Mouse (Mus musculus) c-Kit-positive CD71-positive TER-119-negative erythroid progenitor cells, embryonic 14.5 days (primary cell): ENCODE measurements at regions not wholly inside any gene's neighbourhood (a gene's known extent, or its start where the extent isn't known, plus 50 kb on each side); places are given as distances from the start of the nearest gene placed in this dataset.

Experiments used
- DNase-seq: peaks from one replicate; pipeline ENCODE4 v3.0.0-alpha.2; 2013; ENCODE audit warnings: low read depth

DNA sequence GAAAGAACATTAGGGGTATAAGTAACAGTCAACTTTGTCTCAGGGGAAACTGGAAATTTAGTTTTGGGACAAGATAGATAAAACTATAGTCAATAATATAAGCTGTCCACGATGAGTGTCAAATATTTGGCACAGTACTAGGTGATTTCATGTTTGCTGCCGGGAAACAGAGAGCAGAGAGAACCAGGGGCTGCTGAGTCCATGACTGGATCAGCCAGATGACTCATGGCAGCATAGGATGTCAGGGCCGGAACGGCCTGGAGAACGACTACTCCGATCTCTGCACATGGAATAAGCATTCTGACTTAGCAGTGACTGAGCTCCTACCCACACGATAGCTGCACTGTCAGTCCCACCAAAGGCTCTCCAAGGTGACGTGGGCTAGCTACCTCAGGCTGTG is 197.6 kb upstream of the Bmper start:
- DNase-seq, result no peak

DNA sequence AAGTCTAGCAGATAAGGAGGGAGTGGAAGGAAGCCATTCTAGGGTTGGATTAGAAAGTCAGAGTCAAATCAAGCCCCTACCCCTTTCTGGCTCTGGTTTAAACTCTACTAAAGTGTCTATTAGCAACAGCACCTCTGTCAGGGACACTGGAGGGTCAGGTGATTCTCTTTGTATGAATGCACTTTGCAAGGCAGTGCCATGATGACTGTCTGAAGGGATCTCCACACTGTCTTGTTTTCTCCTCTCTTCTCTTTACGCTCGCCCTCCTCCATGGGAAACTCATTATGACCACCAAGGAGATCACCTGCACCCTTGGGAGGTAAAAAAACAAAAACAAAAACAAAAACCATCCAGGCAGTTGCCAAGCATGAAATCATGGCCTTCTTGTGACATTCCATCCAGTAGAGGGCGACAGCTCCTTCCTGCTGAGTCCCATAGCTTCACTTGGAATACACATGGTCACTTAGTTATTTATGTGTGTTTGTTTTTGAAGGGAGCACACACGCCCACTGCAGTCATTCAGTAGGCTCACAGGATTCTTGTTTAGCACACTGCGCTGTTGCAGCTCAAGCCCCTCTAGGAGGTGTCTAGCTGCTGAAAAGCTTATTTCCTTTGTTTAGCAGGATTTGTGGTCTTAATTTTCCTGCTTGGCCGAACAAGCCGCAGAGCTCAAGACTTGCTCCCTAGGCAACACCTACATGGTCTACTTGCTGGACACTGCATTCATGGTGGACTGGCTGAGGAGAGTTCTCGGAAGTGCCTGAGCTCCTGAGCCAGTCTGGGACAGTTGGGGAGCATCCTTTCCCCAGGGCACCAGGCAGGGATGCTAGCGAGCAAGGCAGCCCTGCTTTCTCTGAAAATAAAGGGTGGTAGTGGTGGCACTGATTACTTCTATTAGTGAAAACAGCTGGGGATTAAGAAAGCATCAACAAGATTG is 195.2 kb upstream of the Bmper start:
- peak; percentile 9 for DNase-seq

DNA sequence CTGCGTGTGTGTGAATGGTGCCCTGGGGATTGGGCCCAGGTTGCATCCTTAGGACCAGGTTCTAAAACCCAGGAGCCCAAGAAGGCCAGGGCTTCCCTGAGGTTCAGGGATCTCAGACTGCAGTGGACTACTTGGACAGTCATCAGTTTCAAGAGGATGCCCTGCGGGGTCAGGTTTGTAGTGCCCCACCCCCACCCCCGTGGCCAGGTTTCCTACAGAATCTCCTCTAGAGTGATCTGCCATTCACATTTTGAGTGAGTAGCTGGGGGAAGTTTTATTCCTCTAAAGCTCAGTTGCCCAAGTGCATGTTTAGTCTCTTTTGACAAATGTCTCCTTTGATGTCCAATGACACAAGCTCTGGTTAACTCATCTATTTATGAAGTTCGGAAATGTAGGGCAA is 193.5 kb upstream of the Bmper start:
- DNase-seq, result no peak

DNA sequence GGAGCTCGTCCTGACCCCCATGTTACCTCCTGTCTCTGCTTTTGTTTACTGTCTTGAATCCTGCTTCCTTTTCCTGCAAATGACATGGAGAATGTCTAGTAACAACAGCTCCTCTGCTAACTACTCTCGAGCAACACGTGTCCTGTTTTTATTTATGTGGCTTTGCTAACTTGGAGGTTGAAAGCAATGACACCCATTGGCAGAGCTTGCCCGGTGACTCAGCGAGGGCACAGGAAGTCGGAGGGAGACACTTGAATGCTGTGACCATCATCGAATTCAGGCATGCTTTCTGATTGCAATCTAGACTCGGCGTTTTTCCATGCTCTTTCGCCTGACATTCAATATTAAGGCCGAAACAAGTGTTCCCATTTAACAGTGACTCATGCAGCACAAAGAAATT is 192.7 kb upstream of the Bmper start:
- no peak for DNase-seq

DNA sequence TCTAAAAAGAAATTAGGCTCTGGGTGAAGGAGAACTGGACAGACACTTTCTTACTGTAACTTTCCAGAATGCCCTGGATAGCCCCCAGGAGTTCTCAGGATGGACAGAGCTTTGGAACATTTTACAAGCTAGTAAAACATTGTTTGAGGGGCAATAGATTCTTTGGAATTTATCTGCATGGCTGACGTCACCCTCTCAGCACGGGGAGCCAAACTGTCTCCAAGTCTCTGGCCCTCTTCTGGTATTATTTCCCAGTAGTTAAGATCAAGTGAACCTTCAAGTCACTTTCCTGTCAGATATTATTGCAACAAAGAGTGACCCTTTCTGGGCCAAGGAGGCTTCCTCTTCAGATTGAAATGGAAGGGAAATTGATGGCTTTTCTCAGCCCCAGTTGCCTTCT is 192.3 kb upstream of the Bmper start:
- no peak for DNase-seq

DNA sequence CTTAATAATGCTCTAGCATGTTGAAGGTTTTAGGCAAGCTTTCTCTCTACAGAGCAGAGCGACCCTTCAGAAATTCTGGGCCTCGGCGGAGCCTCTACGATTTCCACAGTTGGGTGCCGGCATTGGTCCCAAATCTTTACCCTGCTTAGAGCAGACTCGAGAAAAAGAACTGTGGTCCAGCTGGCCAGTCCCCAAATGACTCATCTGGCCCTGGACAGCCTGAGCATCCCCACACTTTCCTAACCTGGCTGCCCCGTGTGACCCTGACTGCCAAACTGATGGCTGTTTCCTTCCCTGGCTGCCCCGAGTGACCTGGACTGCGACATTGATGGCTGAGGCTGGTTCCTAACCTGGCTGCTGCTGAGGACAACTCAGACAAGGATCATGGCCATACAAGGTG is 191.0 kb upstream of the Bmper start:
- DNase-seq, result no peak

DNA sequence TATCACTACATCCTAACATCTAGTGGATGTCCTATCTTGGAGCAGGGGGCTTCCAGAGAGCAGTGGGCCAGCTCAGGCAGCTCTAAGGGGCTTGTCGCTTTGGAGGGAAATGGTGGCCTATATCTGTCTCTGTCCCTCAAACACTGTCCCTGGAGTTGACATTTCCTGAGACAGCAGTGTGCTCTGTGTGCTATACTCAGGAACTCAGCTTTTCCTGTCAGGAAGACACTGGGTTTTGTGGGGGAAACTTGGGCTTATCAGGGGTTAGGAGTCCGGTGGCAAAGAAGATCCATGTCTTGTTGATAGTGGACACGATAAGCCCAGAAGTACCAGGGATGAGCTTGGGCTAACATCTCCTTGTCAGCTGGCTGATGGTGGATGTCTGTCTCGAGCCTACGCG is 187.6 kb upstream of the Bmper start:
- no peak for DNase-seq

DNA sequence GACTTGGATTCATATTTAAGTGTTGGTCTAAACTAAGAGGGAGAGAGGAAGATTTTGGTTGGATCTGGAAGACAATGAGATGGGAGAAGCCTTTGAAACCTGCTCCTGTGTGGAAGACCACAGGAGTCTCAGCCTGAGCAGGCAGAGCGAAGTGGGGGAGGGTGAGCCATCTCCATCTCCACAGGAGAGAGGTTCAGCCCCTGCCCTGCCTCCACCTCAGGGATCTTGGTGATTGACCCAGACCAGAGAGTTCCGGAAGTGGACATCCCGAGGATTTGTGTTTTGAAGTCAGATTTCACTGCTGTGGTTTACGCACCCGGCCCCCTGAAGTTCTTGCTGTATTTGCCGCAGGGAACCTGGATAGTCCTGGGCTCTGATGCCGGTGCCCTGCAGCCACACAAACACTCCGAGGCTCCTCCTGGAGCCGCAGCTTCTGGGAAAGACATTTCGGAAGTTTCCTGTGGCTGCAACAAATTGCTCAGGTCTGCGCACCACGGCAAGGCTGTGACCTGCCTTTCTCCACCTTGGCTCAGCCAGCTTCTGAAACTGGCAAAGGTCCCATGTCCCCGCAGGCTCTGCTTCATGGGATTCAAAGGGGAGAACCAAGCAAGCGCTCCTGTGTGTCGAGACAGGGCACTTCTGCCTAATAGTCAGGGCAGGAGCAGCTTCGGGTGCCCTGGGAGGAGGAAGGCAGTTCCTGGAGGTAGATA is 186.8 kb upstream of the Bmper start:
- DNase-seq, result no peak

DNA sequence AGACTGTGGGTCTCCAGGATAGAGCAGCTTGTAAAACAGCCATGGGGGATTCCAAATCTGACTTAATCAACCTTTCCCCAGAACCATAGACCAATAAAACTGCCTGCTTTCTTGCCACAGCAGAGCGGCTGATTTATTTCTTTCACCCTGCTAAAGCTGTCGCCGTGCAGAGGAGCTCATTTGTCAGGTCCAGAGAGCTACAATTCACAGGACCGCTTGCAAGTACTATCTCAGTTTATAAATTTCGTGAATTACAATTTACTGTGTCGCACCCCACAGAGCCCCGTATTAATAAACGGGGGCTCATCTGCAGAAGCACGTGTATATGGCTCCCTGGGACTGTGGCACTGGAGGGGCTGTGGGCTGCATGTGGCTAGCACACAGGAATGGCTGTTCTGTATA is 185.4 kb upstream of the Bmper start:
- no peak for DNase-seq

DNA sequence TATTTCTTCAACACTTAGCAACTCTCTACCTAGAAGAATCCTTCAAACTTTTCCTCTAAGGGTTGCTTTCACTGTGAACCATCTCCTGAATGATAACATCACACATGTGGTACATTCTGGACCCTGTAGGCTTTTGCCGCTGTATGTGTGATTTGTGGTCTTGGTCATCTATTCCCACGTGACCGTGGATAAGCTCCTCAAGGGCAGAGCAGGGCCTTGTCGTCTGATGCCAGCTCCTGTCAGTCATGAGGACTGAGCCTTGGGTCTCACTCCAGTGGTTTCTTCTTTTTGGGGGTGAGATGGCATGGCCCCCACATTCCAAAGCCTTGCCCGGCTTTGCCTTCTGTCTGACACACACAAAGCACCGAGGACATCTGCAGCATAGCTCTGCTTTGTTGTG is 183.3 kb upstream of the Bmper start:
- DNase-seq, result no peak

DNA sequence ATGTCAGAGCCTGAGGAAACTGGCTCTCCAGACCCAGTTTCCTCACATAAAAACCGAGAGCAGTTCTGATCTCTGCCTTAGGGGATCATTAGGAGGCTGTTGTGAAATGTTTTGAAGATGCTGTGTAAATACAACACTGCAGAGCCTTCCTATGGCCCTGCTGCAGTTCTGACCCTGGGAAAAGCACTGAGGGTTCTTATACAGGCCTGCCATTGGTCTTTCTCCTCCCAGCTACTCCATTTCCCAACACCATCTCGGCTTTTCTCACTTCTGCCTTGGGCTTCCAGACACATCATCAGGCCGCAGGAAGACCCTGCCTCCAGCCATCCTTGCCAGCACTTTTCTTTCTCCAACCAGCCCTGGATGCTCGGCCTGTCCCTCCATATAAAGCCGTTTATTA is 181.9 kb upstream of the Bmper start:
- DNase-seq, result no peak

DNA sequence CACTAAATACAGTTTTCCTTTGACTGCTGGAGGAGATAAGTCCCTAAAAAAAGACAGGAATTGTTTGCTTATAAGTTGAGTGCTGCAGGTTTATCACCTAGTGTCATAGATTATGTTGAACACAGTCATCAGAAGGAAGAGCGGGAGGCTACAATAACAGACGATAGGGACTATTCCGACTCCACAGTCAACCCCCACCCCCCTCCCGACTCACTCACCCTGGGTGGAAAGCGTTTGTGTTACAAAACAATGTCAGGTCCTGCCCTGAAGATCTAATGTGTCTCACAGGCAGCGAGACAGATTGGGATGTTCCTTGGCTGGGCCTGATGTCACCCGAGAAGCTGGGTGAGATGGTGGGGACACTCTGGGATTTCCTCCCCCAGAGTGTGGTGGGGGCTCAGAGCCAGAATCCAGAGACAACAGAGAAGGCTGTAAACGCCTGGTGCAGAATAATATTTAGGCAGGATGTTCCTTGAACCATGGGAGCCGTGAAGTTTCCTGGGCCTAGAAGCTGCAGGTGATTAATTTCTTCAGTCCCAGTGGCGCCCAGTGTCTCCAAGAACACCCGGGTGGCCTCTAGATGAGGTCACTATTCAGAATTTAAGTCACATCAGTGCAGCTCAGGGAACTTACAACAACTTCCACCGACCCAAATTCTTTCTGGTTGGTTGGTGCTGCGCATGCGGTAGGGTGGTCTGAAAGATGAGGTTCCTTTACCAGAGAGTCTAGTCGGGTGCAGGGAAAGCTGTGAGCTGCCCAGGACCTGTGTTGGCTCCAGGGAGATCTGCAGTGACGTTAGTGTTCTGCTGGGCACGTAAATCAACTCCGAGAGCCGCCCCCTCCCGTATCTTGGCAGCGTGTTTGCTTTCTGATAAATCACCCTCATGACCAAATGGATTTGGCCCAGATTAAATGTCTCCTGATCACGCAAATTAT is 181.1 kb upstream of the Bmper start:
- DNase-seq, result no peak

DNA sequence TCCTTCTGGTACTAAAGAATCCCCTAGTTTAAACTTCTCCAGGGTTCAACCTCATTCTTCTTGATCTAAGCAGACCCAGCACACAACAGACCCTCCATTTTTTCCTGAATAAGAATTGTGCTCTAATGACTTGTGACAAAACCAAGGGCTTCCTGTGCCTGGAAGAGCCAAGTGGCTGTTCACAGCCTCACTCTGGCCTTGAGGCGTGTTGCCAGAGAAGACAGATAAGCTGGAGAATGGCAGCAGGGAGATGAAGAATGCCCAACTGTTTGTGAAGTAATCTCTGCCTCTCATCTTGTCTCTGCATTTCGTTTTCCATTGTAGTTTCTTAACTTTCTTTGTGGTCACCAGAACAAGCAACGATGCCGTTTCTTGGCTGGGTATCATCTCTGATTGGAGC is 179.9 kb upstream of the Bmper start:
- no peak for DNase-seq

DNA sequence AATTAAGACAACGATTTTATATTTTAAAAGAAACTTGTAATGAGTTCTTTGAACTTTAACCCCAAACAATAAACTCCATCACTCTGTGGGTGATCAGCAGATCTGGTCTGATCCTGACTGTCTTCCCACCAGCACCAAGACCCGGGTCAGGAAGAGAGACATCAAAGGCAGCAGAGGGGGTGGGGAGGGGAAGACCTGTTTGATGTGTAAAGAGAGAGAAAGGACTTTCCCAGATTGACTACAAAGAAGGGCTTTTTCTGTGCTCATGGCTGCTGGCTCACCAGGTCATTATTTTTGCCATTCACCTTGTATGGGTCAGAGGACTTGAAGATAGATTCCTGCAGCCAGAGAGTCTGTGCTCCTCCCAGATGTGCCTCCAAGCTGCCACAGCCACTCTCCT is 177.4 kb upstream of the Bmper start:
- no peak for DNase-seq

DNA sequence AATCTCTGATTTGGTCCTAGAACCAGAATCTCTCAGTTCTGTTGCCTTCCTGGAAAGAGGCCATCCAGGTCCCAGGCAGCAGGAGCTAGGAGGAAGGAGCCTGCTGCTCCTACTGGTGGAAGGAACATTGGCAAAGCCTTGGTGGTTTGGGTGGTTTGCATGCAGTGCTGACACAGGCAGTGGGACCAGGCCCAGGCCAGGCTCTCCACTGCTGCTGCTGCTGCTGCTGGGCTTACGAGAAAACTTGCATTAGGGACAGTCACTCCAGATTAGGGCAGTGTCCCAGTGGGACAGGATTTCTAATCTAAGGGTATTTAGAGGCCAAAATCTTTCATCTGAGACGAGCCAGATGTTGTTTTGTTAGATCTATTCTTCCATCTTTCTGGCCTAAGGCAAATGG is 172.1 kb upstream of the Bmper start:
- DNase-seq, result no peak

DNA sequence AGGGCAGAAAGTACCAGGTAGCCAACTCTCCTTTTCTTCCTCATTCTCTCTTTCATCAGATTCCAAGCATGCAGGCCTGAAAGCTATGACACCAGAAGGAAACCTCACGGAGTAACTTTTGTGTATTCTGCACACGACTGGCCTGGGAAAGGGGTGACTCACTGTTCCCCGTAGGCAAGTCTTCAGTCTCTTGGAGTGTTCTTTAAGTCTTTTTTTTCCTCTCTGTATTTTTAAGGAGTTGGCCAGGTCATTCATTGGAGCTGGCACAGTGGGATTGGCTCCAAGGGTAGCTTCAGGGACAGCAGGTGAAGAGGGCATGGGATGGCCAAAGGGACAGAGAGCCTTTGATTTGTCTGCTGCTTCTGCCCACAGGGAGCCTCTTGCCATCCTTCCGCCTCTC is 163.3 kb upstream of the Bmper start:
- DNase-seq, result no peak

DNA sequence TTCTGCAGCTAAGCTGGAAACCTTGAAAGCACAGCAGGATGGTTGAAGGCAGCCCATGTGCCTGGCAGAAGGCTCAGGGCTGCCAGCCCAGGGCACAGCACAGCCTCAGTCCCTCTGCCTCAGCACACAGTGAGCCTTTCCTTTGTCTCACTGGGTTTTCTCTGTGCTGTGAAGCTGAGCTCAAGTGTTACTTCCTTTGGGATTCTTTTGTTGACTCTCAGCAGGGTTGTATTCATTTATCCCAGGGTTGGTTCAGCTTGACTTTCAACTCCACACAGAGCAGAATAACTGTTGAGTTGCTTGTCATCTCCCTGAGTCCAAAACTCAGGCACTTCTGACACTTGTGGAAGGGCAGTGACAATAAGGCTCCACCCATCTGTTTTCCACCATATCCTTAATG is 162.3 kb upstream of the Bmper start:
- no peak for DNase-seq

DNA sequence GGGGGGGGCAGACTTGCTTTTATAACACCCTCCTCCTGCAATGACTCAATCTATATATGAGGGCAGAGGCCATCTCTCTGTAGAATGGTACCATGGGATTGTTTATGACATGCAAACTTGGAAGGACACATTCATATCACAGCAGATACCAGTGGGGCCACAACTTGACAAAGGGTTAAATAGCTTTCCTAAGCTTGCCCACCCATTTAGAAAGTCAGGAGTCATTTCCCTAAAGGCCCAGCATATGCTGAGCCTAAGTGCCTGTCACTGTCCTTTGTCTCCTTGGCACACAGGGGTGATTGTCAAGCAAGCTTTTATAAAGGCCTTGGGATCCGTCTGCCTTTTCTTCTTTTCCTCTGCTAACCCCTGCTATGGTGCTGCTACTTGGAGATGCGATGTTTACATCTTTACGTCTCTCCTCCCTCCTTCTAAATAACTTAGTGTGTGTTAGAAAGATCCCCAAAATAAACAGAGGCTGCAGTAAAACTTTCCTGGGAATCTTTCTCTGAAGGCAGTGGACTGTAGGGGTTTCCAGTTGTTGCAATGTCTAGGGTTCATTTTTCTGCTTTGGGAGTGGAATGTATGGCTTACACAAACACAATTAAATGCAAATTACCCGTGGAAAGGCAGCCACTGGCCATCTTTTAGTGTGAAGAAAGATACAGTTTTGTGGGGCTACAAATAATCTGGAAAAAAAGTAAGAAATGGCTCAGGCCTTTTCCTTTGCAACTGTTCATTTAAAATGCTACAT is 161.5 kb upstream of the Bmper start:
- DNase-seq, result no peak

DNA sequence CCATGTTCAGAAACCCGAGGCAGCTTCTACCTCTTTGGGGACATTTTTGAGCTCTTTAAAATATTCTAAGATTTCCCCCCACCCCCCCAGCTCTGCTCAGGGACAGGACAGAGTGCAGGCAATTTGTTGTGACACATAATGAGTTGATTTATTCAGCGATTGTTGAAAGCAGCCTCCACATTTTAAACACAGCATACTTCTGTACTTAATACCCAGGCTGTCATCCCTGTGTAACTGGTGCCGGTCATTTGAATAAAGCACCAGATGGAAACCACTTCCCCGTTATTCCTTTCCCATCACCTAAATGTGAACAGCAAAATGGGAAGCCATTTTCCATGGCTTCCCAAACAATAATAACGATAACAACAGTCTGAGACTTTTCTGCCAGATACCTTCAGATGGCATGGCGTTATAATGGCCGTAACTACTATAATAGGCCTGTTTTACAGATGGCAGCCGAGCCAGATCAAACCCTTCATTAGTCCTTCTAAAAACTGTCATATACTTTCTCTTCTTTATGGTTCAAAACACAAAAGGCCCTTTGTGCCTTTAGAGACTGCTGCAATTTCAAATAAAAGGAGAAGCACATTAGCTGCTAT is 160.7 kb upstream of the Bmper start:
- DNase-seq, result no peak

DNA sequence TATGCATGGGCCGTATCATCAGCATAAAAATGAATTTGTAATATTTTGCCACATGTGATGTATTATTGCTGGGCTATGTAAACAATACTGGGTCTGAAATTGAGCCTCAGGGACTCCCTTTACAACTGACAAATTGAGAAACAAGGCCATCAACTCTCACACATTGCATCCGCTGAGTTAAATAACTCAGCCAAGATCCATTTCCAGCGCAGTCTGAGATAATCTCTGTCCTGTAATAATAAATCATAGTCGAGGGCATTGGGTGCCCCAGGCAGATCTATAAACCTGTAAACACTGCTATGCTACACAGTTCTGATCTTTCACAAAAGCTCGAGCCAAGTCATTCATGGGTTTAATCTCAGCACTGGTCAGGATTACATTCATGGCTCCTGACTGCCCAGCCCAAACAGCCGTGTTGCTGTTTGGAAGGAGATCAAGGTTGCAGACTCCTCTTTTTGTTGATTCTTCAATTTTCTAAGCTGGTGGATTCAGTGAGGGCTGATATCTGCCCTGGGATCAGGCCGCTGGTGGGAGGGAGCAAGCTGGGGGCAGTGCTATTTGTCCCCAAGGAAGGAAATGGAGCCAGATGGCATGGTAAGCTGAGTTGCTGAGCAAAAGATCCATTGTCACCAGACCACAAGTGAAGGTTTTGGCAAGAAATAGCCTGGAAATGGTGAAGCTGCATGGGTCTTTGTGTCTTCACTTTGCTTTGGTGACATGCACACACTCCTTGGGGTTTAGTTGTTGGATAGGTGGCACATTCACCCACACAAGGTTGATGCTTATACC is 160.0 kb upstream of the Bmper start:
- DNase-seq, result no peak

DNA sequence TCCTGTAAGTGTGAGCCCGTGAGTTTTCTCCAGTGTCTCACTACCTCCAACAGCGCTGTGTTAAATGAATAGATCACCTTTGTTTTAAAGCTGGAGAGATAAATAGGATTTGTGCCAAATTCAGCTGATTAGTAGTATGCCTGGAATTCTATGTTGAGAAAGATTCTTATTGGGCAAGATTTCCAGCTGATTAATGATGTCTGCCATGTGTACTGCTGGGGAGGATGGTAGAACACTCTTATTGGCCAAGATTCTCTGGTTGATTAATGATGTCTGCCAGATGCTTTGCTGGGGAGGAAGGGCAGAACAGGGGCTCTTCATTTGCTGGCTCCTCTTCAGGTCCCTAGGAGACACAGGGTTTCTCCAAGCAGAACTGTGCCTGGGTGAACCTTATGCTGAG is 158.9 kb upstream of the Bmper start:
- DNase-seq, result no peak
